Mouse (Mus musculus): ENCODE measurements at regions not wholly inside any gene's neighbourhood (a gene's known extent, or its start where the extent isn't known, plus 50 kb on each side); places are given as distances from the start of the nearest gene placed in this dataset.

DNA sequence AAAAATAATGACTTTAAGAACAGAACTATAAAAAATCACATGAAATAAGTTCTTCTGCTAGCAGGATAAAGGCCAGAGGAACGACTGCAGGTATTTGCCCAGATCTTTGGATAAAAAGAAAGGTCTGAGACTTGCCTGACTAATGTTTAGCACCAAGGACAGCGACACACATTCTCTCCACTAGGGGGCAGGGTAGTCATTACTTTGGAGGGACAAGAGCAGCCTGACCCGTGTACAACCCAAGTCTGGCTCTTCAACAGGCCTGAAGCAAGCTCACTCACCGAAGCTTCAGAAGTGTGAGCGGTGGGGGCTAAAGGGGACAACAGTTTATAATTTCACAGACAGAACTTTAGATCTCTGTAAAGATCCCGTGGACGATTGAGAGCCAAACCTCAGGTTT lies 98.4 kb upstream of the Gm10234 start:
- peak; percentile 74; the same call in 1 of the 2 replicates for TF ChIP-seq CTCF (IDR thresholded peaks at IDR 0.05; ENCODE audit: extremely low read depth, insufficient read length, insufficient replicate concordance, low read depth, low read length)
- no peak for TF ChIP-seq POLR2A (IDR thresholded peaks at IDR 0.05; ENCODE audit: low read depth, low read length)

Measured in small intestine, adult 2 months (tissue).